Mouse (Mus musculus): Measurements from ENCODE around the gene Rab26.

The Rab26 gene

DNA sequence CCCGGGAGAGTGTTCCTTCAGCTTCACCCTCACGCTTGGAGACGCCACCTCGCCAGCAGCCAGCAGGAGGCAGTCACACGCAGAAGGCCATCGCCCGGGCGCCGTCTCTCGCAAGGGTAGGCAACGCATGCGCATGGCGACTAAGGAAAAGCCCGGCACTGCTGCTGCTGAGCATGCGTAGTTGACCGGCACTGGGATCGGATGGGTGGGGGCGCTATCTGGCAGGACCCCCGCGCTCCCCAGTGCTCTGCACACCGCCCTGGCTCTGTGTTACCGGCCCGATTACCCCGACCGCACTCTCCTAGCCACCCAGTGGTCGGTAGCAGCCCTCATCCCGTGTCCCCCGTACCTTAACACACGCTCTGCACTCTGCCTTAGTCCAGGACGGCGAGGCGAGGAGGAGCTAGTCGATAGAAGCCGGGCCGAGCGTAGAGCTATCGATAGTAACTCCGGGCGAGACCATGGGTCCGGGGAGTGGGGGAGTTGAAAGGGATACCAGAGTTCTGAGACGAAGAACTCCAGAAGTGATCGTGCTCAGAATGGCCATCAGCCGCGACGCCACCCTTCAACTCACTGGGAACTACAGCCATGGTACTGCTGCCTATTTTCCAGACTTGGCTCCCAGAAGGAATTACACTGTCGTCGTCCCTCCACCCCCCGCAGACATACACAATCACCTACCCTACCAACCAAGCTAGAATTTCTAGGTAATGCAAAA is 55.2 kb downstream of the Rab26 start, which contains the start of gene Mlst8:
Mlst8 (minus strand) TSS at position 416 of the 718 bp plus-strand sequence.
- peak; percentile 97 for DNase-seq (ENCODE audit: low spot score)

DNA sequence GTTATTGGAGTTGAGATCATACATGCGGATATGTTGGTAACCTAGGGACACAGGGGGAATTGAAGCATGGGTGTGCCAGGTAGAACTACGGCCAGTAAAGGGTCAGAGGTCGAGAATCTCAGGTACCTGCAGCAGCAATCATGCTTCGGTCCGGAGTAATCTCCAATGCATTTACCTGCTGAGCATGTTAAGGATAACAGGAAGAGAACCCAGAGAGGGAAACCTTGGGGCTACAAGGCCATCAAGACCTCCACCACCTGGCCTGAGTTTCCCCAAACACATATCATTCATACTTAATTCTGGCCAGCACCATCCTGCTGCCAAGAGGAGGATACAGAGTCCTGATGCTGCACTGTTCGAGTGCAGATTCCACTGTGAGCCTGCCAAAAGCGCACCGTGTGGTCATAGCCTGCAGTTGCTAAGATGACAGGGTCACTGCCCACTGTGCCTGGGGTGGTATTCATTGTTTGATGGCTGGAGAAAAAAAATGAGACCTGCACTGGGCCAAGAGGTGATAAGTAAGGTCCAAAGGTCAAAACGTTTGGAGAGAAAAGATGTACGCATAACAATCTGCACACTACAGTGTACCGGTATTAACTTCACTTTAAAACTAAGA is 55.9 kb downstream of the Rab26 start:
- DNase-seq (ENCODE audit: low spot score) = no peak

Measured in layer of hippocampus, adult 9-10 months (tissue).